Mouse (Mus musculus) E14TG2a.4 (cell line): ENCODE measurements around the gene Bid.

Source experiments
- CTCF ChIP-seq: conservative IDR thresholded peaks from 2 replicates; pipeline ENCODE4 v1.5.1; 2014; ENCODE audit warnings: low read length
- NANOG ChIP-seq: IDR thresholded peaks from 2 replicates; pipeline ENCODE4 v1.6.1; 2014; ENCODE audit warnings: borderline replicate concordance, low read length, mixed read lengths
- POU5F1 ChIP-seq: IDR thresholded peaks from 2 replicates; pipeline ENCODE4 v1.6.1; 2014; ENCODE audit warnings: low read length, borderline replicate concordance

DNA sequence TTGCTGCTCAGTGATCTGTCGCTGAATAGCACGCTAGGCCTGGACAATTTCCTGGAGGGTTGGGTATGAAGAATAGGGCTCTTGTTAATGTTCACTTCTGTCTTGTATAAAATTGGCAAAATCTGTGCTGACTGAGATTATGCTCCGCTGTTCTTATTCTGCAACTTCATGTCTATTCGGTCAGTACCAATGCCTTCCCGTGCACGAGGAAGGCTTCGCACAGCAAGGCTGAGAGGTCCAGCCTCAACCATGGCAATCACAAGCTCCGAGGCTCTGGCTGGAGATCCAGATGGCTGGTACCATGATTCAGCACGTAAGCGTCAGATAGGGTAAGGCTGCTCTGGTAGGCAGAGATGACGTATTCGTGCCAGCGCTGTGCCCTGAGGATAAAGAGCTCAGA is 24.9 kb upstream of the Bid start:
- TF ChIP-seq CTCF (no peak), POU5F1 (no peak), NANOG (no peak)
